Mouse (Mus musculus) heart, adult 2 months (tissue): ENCODE results near the gene Gm4846.

ENCODE experiments used
- CTCF ChIP-seq: fragments of 200-600 bp; IDR thresholded peaks from 2 replicates; pipeline ENCODE4 v1.8.1; 2022; ENCODE audit warnings: antibody characterized with exemption, mild to moderate bottlenecking, moderate library complexity
- EP300 ChIP-seq: fragments of 200-500 bp; IDR thresholded peaks from 2 replicates; pipeline ENCODE4 v1.6.1; 2011; ENCODE audit warnings: low read depth, low read length, control low read depth; ENCODE audit not compliant: insufficient read depth

GRCm38 (mm10) chr1:166441992-166442391 is 55.4 kb downstream of the Gm4846 start:
- TF ChIP-seq CTCF (no peak), EP300 (no peak)
